Mouse (Mus musculus): ENCODE results near the gene Gm21830.
"Not testable (repeated sequence)": the region's sequence is repeated elsewhere in the genome, so short reads cannot be mapped to it uniquely, and the experiment has no call there.

Gene Gm21830

GRCm38 (mm10) chr2:67413425-67413824 is at the start of gene Gm21830:
Gm21830 (plus strand) TSS chr2:67413725.
- DNase-seq (ENCODE audit: extremely low read depth, low read depth): not testable (repeated sequence)

DNA sequence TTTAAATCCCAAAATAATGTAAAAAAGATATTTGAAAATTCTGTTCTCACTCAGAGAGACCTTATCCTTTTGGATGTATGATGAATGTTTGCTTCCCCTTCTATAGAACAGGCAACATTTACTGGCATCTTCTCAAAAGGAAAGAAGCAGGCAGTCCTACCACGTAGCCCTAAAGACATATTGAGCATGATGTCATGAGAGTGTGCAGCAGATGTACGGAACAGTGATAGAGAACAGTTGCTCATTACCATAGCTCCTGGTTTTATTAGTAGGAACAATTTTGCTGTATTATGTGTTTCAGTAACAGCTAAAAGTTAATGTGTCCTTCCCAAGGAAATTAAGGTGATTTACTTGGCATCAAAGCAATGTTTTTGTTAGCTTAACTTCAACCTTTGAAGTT is 49.0 kb upstream of the Gm21830 start:
- no peak for DNase-seq (ENCODE audit: extremely low read depth, low read depth)

- DNase-seq (ENCODE audit: extremely low read depth, low read depth): no peak
Measured at GRCm38 (mm10) chr2:67378504-67378903, 35.0 kb upstream of the Gm21830 start.

GRCm38 (mm10) chr2:67420853-67421252 is 7.3 kb downstream of the Gm21830 start:
- no peak for DNase-seq (ENCODE audit: extremely low read depth, low read depth)

GRCm38 (mm10) chr2:67422799-67423198 is 9.3 kb downstream of the Gm21830 start:
- DNase-seq (ENCODE audit: extremely low read depth, low read depth): no peak

DNA sequence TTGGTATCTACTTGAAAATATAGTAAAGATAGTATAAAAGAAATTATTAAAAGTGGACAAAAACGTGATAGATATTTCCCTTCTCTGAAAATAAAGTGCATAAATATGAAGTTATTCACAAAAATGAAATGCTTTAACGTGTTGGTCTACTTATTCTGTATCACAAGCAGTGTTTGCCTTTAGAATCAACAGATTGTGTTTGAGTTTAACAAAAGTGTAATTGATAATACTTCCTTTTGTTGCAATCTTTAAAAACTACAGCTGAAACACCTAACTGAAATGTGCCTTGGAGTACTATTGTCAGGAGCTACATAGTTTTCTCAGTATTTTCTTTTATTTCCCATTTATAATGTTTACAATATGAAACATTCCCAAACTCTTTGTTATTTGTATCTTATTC is 19.6 kb downstream of the Gm21830 start, which contains the start of gene Gm26727:
Gm26727 (minus strand) TSS at position 101 of the 400 bp plus-strand sequence.
- no peak for DNase-seq (ENCODE audit: extremely low read depth, low read depth)

- DNase-seq (ENCODE audit: extremely low read depth, low read depth): no peak
Measured at GRCm38 (mm10) chr2:67438309-67438708, 24.8 kb downstream of the Gm21830 start.

DNA sequence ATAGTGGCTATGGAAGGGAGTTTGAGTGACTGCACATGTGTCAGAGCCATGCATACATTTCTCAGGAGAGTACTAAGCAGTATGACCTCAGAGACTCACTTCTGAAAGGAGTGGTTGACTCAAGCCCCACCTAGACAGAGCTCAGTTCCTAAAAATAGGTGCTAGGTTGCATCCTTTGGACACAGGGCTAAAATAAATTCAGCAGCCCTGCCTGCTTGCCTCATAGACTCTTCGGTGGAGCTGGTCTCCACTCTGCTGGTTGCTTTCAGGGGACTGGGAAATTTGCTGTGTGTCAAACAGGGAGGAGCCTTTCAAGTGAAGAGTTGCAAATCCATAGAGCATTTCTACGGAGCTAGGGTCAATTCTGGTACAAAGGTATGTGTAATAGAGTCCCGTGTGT is 32.3 kb downstream of the Gm21830 start, which contains the start of gene Xirp2:
Xirp2 (plus strand) TSS at position 223 of the 400 bp plus-strand sequence.
- DNase-seq (ENCODE audit: extremely low read depth, low read depth): no peak

DNA sequence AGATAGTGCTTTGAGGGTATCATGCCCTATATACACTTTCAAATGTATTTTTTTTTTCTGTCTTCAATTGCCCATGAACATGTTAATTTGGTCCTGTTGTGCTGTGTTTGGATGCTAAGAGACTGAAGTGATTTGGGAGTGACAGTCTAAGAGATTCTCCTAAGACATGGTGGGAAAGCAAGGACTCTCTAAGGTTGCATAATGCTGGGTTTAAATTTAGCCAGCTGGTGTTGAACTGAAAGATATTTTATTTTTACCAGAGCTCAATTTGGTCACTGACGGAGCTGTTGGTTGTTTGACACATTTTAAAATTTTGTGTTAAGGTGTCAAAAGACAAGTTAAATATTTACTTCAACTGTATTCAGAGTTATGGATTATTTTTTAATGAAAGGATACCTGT is 33.2 kb downstream of the Gm21830 start:
- no peak for DNase-seq (ENCODE audit: extremely low read depth, low read depth)

DNA sequence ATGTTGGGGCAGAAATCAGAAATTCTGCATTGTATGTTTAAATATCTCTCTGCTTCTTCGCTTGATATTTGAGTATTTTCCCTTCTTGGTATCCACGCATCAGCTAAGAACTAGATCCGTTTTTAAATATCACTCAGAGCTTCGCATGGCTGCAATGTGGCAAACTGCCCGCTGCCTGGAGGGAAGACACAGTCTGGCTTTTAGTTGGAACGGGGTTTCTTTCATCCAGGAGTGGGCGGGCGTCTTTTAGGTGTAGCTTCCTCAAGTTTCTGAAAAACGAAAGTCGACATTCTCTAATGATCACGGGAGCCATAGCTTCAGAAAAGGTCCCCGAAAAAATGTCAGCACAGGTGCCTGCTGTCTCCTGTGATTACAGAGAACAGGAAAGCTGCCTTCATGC is 33.7 kb downstream of the Gm21830 start:
- no peak for DNase-seq (ENCODE audit: extremely low read depth, low read depth)

- peak; percentile 48 for DNase-seq (ENCODE audit: extremely low read depth, low read depth)
Measured at GRCm38 (mm10) chr2:67460857-67461256, 47.3 kb downstream of the Gm21830 start.

GRCm38 (mm10) chr2:67467036-67467435 is 53.5 kb downstream of the Gm21830 start:
- no peak for DNase-seq (ENCODE audit: extremely low read depth, low read depth)

- not testable (repeated sequence) for DNase-seq (ENCODE audit: extremely low read depth, low read depth)
Measured at GRCm38 (mm10) chr2:67470030-67470429, 56.5 kb downstream of the Gm21830 start.

- peak; percentile 27 for DNase-seq (ENCODE audit: extremely low read depth, low read depth)
Measured at GRCm38 (mm10) chr2:67477753-67478152, 64.2 kb downstream of the Gm21830 start.

GRCm38 (mm10) chr2:67481051-67481450 is 67.5 kb downstream of the Gm21830 start:
- DNase-seq (ENCODE audit: extremely low read depth, low read depth): no peak
